ENCODE assay signal across 25 mouse cellular contexts in genomic region chr16:4523313-4524004, GRCm38 (mm10). TPM values are rescaled to one million over a fixed set of nuclear protein-coding genes. Genes with fewer than 3 reads are reported as not detected.
A peak's percentile ranks its signal among the peaks of the same experiment; 100 is the strongest.
DNase-seq lines count a peak whose midpoint lies in the region; ATAC-seq and TF ChIP-seq lines count a peak whose summit lies in the region.
"Had no signal": no experiment of that assay in that cellular context is flagged by ENCODE, and none has a peak within 500 bp of the region (broad histone marks: within the 10 kb centered on the region; RNA-seq: fewer than 3 reads in every experiment).

No protein-coding gene starts in this region.

- H3K9ac ChIP-seq in heart, embryonic 13.5 days, result peak overlapping the region; percentile 87
- H3K9ac ChIP-seq: forebrain, embryonic 13.5 days; intestine, embryonic 15.5 days; limb, embryonic 12.5 days; liver, embryonic 15.5 days; lung, embryonic 14.5 days; neural tube, embryonic 12.5 days had no signal

- intact Hi-C loops in heart, postnatal 36 days (cut with DNase I), result loop anchor here (2.0 kb wide), 1 partner anchor 23 kb away; no protein-coding TSS in a partner anchor

- 0 out of 2 replicates have a peak, but pooled peaks cover 6% of the 10 kb centered on the region for H3K9me3 ChIP-seq in heart, embryonic 13.5 days
- H3K9me3 ChIP-seq in E14TG2a.4 (ENCODE audit: low read length), result no peaks in the 10 kb centered on the region
- H3K9me3 ChIP-seq: intestine, embryonic 15.5 days; liver, embryonic 15.5 days; neural tube, embryonic 12.5 days had no signal

- peak; percentile 87 for DNase-seq in heart, adult 11 months
- DNase-seq in heart, adult 9 months (ENCODE audit: low spot score in 2 of 2), result no peak
- no peak for DNase-seq in heart, postnatal 36 days
- DNase-seq in ovary, postnatal 10 days (ENCODE audit: low spot score), result no peak
- DNase-seq: adrenal gland, postnatal 14 days; cerebellum, adult 11 months; cerebellum, adult 9-10 months; cerebellum, postnatal 36 days; kidney, adult 2 months; kidney, postnatal 4 days; layer of hippocampus, adult 9-11 months; lung, embryonic 14.5 days; lung, postnatal 14 days; right cerebral cortex, postnatal 4 days; thymus, adult 2 months; thymus, postnatal 36 days had no signal

- H3K4me2 ChIP-seq in heart, embryonic 13.5 days, result peak overlapping the region; percentile 65
- peak overlapping the region; percentile 62 for H3K4me2 ChIP-seq in myocyte (ENCODE audit: low read depth)
- H3K4me2 ChIP-seq: forebrain, embryonic 13.5 days; intestine, embryonic 15.5 days; limb, embryonic 12.5 days; liver, embryonic 15.5 days; lung, embryonic 14.5 days; neural tube, embryonic 12.5 days had no signal

- no peak for ATAC-seq in heart, embryonic 13.5 days (ENCODE audit: extremely low read depth, insufficient number of reproducible peaks, low FRiP score, low TSS enrichment)
- ATAC-seq: forebrain, embryonic 13.5 days; intestine, embryonic 15.5 days; midbrain, embryonic 16.5 days had no signal

- peak overlapping the region; percentile 58 for H3K4me3 ChIP-seq in heart, embryonic 13.5 days
- H3K4me3 ChIP-seq in E14TG2a.4 (replicated peaks; ENCODE audit: low read length) (peak overlapping the region; percentile 26; the same call in 1 of the 2 replicates), myocyte (peak overlapping the region; percentile 57)
- H3K4me3 ChIP-seq: forebrain, embryonic 13.5 days; intestine, embryonic 15.5 days; limb, embryonic 12.5 days; liver, embryonic 15.5 days; neural tube, embryonic 12.5 days had no signal

- peaks cover 44% of the 10 kb centered on the region for H3K4me1 ChIP-seq in heart, embryonic 13.5 days
- peaks cover 45% of the 10 kb centered on the region for H3K4me1 ChIP-seq in E14TG2a.4 (replicated peaks; ENCODE audit: low read depth, low read length)
- H3K4me1 ChIP-seq: intestine, embryonic 15.5 days; liver, embryonic 15.5 days had no signal

- no peaks in the 10 kb centered on the region for H3K27me3 ChIP-seq in heart, embryonic 13.5 days (replicated peaks)
- H3K27me3 ChIP-seq in E14TG2a.4 (ENCODE audit: insufficient read depth, low read length) (no peaks in the 10 kb centered on the region), myocyte (ENCODE audit: control insufficient read depth, insufficient read depth, insufficient read length) (no peaks in the 10 kb centered on the region)
- H3K27me3 ChIP-seq: forebrain, embryonic 13.5 days; intestine, embryonic 15.5 days; limb, embryonic 12.5 days; liver, embryonic 15.5 days; neural tube, embryonic 12.5 days had no signal

- H3K27ac ChIP-seq in heart, embryonic 13.5 days (replicated peaks), result peak overlapping the region; percentile 97
- H3K27ac ChIP-seq: forebrain, embryonic 13.5 days; intestine, embryonic 15.5 days; liver, embryonic 15.5 days; neural tube, embryonic 12.5 days had no signal

- no peak for TF ChIP-seq CTCF in E14TG2a.4 (conservative IDR thresholded peaks at IDR 0.05; ENCODE audit: low read length)

- no peak overlapping the region for H3ac ChIP-seq in myocyte (ENCODE audit: control insufficient read depth, insufficient read length)

- H3K36me3 ChIP-seq in heart, embryonic 13.5 days, result 0 out of 2 replicates have a peak, but pooled peaks cover 4% of the 10 kb centered on the region
- H3K36me3 ChIP-seq in E14TG2a.4 (ENCODE audit: insufficient read depth, low read length), result peaks cover 8% of the 10 kb centered on the region
- no peaks in the 10 kb centered on the region for H3K36me3 ChIP-seq in myocyte (ENCODE audit: control insufficient read depth, insufficient read depth)
- H3K36me3 ChIP-seq: intestine, embryonic 15.5 days; limb, embryonic 12.5 days; liver, embryonic 15.5 days; neural tube, embryonic 12.5 days had no signal

- H3K79me2 ChIP-seq in myocyte (ENCODE audit: control insufficient read depth, insufficient read depth), result peaks cover 36% of the 10 kb centered on the region

- 52% methylated on average over 7 of the region's 7 CpGs for WGBS in heart, embryonic 13.5 days

- TF ChIP-seq POLR2A in myocyte (IDR thresholded peaks at IDR 0.05; ENCODE audit: insufficient read length, low read depth), result no peak

TF ChIP-seq in myocyte, 11 proteins besides CTCF, POLR2A, EP300 and RAD21:
- TF ChIP-seq POLR2AphosphoS2 (IDR thresholded peaks at IDR 0.05; ENCODE audit: insufficient read length, low read depth) (no peak), TCF3 (IDR thresholded peaks at IDR 0.05; ENCODE audit: insufficient read length, low read depth) (no peak), E2F4 (IDR thresholded peaks at IDR 0.05; ENCODE audit: insufficient read depth) (no peak), REST (IDR thresholded peaks at IDR 0.05; ENCODE audit: insufficient read depth, insufficient read length) (no peak), TCF12 (IDR thresholded peaks at IDR 0.05; ENCODE audit: insufficient read depth, poor library complexity, severe bottlenecking) (peak; percentile 44), USF1 (IDR thresholded peaks at IDR 0.05; ENCODE audit: low read depth) (no peak), MYOG (IDR thresholded peaks at IDR 0.05; ENCODE audit: control insufficient read depth in 1 of 3, insufficient read depth in 1 of 3, insufficient read length in 2 of 3, low read depth in 2 of 3) (peak; percentile 8 to 85 (median 76)), MYOD1 (IDR thresholded peaks at IDR 0.05; ENCODE audit: control insufficient read depth in 1 of 3, insufficient read length in 2 of 3, low read depth in 2 of 3) (peak; percentile 35 to 87 (median 70))

RNA-seq across cellular contexts. Expression of gene Srl, which starts 18.2 kb away (rescaled TPM):
- polyA plus RNA-seq in heart, embryonic 13.5 days (2015; fragmentation: Nextera tagmentation; extraction: Ambion mirVana), result 177 and 181 TPM in 2 replicates
- 1,000 to 10,000 TPM in 1 of 2 experiments, 100 to 1,000 TPM in 1; 873 to 1,040 TPM for total RNA-seq in heart, postnatal 36 days (2021)
- 381 TPM for polyA plus RNA-seq in myocyte (2012; fragmentation: generic; extraction: Trizol)

RNA-seq across cellular contexts. Expression of gene Tfap4, which starts 36.2 kb away (rescaled TPM):
- 6.3 and 7.7 TPM in 2 replicates for polyA plus RNA-seq in heart, embryonic 13.5 days (2015; fragmentation: Nextera tagmentation; extraction: Ambion mirVana)
- 1 to 10 TPM; 4.4 to 4.6 TPM for total RNA-seq in heart, postnatal 36 days (2021)
- 4.0 TPM for polyA plus RNA-seq in myocyte (2012; fragmentation: generic; extraction: Trizol)
